Mouse (Mus musculus): ENCODE results near the gene Rsph3b.
A peak's percentile ranks its signal among the peaks of the same experiment; 100 is the strongest.

Gene Rsph3b

DNA sequence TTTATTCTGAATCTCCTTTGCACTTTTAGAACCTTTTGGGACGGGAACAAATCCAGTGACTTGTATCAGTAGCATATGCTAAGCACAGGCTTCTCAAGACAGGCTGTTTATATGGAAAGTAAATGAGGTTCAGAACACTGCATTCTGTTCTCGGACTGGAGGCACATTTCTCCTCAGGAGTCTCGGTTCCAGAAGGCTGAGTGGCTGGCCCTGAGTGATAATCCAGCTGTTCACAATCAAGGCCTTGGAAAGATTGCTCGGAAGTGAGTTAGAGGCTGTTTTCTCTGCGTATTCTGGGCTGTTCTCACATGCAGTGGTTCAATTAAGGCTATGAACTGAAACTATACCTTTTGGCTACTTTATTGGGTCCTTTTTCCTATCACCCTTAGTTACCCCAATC, 82.9 kb downstream of the Rsph3b start:
- DNase-seq (ENCODE audit: low spot score in 2 of 2) = no peak

DNA sequence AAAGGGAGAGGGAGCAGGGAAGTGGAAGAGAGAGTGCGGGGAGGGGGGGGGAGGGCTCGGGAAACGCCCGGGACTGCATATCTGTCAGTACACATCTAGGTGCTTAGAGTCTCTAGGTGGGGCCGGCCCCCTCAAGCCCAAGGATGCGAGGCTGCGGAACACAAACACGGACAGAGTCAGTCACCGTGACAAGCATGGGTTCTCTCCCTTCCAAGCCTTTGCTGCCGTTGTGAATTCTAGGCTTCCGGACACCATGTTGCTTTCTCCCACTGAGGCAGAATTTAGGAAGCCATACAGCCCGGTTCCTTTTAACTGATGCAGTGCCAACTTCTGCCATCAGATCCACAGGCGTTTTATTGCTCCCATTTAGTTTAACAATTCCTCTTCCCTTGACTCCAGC, 83.6 kb downstream of the Rsph3b start:
- DNase-seq (ENCODE audit: low spot score in 2 of 2) = no peak

DNA sequence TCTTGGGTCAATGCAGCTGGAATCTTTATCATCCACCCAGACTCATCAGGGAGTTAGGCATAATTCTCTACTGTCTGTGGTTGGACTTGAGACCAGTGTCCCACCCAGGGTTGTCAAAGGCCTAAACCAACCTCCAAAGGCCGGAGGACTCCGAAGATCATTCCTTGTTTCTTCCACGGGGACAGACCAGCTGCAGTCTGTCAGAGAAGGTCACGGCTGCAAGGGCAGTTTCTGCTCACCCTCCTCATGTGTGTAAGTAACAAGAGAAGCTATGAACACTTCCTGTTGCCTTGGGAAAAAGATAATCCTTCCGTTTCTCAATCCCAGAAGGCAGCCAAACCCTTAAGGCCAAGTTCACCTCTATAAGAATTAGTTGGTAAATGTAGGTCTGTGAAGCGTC, 85.0 kb downstream of the Rsph3b start:
- DNase-seq (ENCODE audit: low spot score in 2 of 2) = no peak

DNA sequence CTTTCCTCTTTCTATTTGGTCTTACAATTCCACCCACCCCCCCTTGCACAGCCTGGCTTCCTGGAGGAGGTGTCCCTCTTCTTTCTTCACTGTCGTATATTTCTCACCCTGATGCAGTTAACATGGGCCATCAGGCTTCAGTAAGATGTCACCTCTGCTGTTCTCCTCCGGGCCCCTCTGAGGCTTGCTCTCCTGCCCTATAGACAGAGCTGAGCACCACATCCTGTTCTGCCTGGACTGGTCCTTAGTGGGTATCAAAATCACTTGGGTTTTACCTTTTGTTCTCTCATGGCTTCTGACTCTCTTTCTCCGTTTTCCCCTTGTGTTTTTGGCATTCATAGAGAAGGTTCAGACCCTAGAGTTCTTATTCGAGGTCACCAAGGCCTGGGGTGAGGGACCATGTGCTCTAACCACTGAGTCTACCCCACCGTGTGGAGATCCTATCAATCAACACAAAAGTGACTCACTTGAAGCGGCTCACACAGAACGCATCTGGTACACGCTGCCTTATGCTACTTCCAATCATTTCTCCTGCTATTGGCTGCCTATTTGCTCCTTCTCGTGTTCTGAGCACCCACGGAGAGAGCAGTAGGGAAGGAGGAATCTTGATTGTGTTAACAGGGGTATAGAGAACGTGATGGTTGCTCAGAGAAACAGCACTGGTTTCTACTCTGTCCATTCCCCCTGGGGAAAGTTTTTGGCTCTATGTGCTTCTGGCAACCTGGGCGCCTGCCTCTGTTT, 86.3 kb downstream of the Rsph3b start:
- DNase-seq (ENCODE audit: low spot score in 2 of 2) = no peak

DNA sequence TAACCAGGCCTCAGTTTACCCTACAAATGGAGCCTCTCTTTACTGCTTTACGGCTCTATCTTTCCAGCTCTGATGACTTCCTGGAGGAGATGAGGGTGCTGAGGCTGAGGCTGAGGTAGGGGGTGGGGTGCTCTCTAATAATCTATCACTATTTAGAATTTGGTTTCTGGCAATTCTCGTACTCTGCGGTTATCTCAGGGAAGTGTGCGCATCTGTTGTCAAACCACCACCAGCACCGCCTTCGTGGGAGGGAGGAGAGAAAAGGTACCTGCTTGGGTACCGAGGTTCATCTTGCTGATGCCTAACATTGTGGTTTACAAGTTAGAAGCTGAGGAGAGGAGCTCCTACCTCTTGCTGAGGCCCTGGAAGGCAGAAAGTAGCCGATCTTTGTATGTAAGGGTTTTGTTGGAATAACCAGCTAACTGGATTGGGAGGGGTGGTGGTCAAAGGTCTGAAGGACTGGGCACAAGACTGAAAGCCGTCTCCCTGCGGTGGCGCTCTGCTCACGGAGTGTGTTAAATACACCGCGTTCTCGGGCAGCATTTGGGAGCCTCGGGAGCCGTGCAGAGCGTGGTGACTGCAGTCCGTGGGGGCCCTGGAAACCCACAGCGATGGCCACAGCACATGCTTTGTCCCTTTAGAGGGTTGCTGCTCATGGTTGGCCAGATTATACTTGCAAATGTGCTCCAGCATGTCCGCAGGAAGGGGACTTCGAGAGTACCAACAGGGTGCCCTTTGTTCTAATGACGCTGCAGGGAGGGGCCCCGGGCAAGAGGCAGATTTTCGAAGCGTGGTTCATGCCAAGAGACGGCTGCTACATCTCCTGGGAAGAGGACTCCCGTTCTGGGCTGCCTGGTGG, 87.1 kb downstream of the Rsph3b start:
- peak; percentile 52 to 73 for DNase-seq (ENCODE audit: low spot score in 2 of 2)

DNA sequence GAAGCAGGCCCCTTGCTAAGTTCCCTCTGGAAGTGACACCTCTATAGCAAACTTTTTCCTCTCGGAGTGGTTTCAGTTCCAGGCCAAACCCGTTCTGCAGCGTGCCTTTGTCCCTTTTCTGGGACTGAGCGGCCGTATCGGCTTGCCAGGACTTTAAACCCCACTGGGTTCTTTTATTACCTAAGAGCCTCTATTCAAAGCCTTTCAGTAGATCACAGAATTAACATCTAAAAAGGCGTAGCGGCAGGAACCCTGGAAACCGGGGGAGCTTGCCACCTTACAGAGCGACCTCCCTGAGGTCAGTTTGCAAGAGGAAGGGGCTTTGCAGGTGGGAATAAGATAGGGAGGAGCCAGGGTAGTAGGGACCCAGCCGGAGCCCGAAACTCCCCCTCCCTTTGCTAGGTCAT, 88.0 kb downstream of the Rsph3b start:
- peak in 1 of 2 experiments; percentile 20 for DNase-seq (ENCODE audit: low spot score in 2 of 2)

DNA sequence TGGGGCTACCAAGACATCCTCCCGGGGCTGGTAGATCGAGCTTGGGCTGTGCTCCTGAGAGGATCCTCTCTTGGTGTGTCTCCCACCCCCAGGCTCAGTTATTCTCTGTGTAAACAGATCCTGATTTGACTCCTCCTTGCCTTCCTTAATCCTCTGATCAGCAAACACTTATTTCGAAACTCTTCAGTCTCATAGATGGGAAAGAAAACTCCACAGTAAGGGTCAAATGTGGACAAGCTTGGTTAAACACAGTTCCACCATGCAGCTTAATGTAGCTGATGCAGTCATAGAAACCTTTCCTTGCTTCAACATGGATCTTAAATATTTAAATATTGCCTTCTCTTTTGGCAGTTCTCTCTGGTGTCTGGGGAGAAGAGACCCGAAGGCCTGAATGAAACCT, 88.4 kb downstream of the Rsph3b start:
- no peak for DNase-seq (ENCODE audit: low spot score in 2 of 2)
